Mouse (Mus musculus): ENCODE measurements around the gene Zdbf2. TPM values are rescaled to one million over a fixed set of nuclear protein-coding genes. Genes with fewer than 3 reads are reported as not detected.

The Zdbf2 gene
- polyA plus RNA-seq, 1 experiment from 2014 or later: 4.2 TPM

- ATAC-seq (ENCODE audit: low FRiP score, low TSS enrichment): no peak
- no peaks in the 10 kb centered on the region for H3K36me3 ChIP-seq (ENCODE audit: insufficient read depth, low read length)
- H3K9ac ChIP-seq (replicated peaks; ENCODE audit: low read length): no peak overlapping the region
- H3K27ac ChIP-seq (ENCODE audit: low read length): no peak overlapping the region
- H3K4me3 ChIP-seq (ENCODE audit: low read length): no peak overlapping the region
- H3K4me1 ChIP-seq (ENCODE audit: insufficient read depth, low read length): no peaks in the 10 kb centered on the region
- H3K27me3 ChIP-seq (ENCODE audit: insufficient read depth, low read length): peaks cover 88% of the 10 kb centered on the region
- 40% methylated on average over 5 of the region's 5 CpGs for WGBS
- H3K4me2 ChIP-seq (replicated peaks; ENCODE audit: low read depth, low read length): no peak overlapping the region
- no peaks in the 10 kb centered on the region for H3K9me3 ChIP-seq (ENCODE audit: low read length)
Measured at GRCm38 (mm10) chr1:63260742-63261033, 12.4 kb upstream of the Zdbf2 start.

DNA sequence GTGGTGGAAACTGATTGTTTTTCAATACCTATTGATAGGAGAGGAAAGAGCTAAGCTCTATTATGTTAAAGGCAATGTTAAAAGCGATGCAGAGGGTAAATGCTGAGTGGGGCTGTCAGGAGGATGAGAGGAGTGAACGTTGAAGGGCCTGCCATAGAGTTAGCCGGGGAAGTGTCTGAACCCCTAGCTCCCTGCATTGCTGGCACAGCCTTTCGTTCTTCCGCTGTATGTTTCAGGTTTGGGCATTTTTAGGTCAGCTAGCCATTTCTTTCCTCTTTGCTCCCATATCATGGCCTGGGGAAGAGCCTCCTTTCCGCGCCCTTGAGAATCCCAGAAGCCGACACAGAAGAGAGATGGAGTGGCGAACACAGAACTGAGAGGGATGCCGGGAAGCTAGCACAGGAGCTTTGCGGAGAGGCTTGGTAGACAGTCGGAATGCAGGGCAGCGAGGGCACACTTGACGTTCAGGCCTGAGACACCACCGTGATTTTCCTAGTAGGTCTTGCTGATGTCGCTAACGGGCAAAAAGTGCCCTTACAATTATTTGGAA is 11.9 kb upstream of the Zdbf2 start:
- H3K36me3 ChIP-seq (ENCODE audit: insufficient read depth, low read length): no peaks in the 10 kb centered on the region
- peaks cover 88% of the 10 kb centered on the region for H3K27me3 ChIP-seq (ENCODE audit: insufficient read depth, low read length)
- H3K4me1 ChIP-seq (ENCODE audit: insufficient read depth, low read length): no peaks in the 10 kb centered on the region
- WGBS: 48% methylated on average over 17 of the region's 17 CpGs
- no peak overlapping the region for H3K27ac ChIP-seq (ENCODE audit: low read length)
- H3K4me3 ChIP-seq (ENCODE audit: low read length): no peak overlapping the region
- H3K9me3 ChIP-seq (ENCODE audit: low read length): no peaks in the 10 kb centered on the region
- no peak overlapping the region for H3K4me2 ChIP-seq (replicated peaks; ENCODE audit: low read depth, low read length)
- ATAC-seq (ENCODE audit: low FRiP score, low TSS enrichment): no peak
- no peak overlapping the region for H3K9ac ChIP-seq (replicated peaks; ENCODE audit: low read length)

DNA sequence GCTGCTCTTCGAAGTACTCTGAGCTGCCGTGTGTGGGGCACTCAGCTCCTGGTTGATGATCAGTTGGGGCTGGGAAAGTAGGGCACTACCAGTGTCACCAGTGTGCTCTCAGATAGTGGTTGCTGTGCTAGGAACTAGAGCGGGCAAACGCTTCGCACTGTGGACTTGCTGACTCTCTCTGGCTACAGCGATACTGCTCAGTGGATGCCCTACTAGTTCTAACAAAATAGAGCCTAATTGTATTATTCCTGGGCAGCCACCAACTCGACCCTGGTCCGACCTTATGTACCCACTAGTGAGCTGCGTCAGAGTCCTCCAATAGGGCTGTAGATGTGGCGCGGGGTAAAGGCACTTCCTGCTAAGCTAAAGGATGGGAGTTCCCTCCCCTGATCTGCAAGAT is 9.4 kb upstream of the Zdbf2 start:
- ATAC-seq (ENCODE audit: low FRiP score, low TSS enrichment): no peak
- WGBS: 41% methylated on average over 11 of the region's 11 CpGs

DNA sequence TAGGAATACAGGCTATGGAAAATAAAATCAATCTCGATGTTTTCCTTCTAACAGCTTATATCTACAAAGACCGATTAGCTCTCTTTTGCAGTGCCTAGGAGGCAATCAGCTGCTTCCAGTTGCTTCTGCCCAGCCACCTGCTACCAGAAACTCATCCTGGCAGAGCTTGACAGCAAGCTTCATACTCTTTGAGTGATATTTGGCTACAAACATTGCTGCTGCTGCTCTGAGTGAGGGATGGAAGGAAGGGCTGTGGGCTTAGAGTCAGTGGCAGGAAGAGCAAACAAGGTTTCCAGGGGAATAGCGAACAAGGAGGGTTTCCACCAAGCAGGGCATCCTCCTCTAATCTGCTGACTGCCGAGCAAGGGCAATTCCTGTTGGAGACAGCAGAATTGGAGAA is 7.6 kb upstream of the Zdbf2 start:
- H3K4me2 ChIP-seq (replicated peaks; ENCODE audit: low read depth, low read length): no peak overlapping the region
- H3K36me3 ChIP-seq (ENCODE audit: insufficient read depth, low read length): no peaks in the 10 kb centered on the region
- 42% methylated on average over 4 of the region's 4 CpGs for WGBS
- H3K9ac ChIP-seq (replicated peaks; ENCODE audit: low read length): no peak overlapping the region
- no peak overlapping the region for H3K27ac ChIP-seq (ENCODE audit: low read length)
- H3K4me1 ChIP-seq (ENCODE audit: insufficient read depth, low read length): no peaks in the 10 kb centered on the region
- H3K9me3 ChIP-seq (ENCODE audit: low read length): no peaks in the 10 kb centered on the region
- no peak overlapping the region for H3K4me3 ChIP-seq (ENCODE audit: low read length)
- ATAC-seq (ENCODE audit: low FRiP score, low TSS enrichment): no peak
- peaks cover 84% of the 10 kb centered on the region for H3K27me3 ChIP-seq (ENCODE audit: insufficient read depth, low read length)

More for the DNA sequence above, 9.4 kb upstream of the Zdbf2 start:
- Histone ChIP-seq H3K4me2 (replicated peaks; ENCODE audit: low read depth, low read length) (no peak overlapping the region), H3K27me3 (ENCODE audit: insufficient read depth, low read length) (peaks cover 81% of the 10 kb centered on the region), H3K27ac (ENCODE audit: low read length) (no peak overlapping the region), H3K36me3 (ENCODE audit: insufficient read depth, low read length) (no peaks in the 10 kb centered on the region), H3K9me3 (ENCODE audit: low read length) (no peaks in the 10 kb centered on the region), H3K4me1 (ENCODE audit: insufficient read depth, low read length) (no peaks in the 10 kb centered on the region), H3K4me3 (ENCODE audit: low read length) (no peak overlapping the region), H3K9ac (replicated peaks; ENCODE audit: low read length) (no peak overlapping the region)

DNA sequence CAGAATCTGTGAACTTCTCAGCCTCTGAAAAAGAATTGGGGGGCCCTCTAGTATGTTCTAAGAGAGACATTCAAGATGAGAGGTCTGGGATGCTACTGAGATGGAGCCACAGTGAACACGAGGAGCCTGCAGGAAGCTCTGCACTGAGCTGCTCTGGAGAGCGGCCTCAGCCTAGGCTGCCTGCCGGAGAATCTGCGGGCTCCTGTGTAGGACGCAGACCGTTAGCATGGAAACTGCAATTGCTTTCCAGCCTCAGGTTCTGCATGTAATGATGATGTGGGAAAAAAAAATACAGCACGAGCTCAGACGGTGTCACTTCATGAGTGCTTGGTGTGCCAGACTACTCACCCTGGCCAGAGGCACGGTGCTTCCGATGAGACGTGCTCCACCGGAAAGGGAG is 6.9 kb upstream of the Zdbf2 start:
- H3K4me1 ChIP-seq (ENCODE audit: insufficient read depth, low read length): no peaks in the 10 kb centered on the region
- no peak overlapping the region for H3K4me3 ChIP-seq (ENCODE audit: low read length)
- no peaks in the 10 kb centered on the region for H3K36me3 ChIP-seq (ENCODE audit: insufficient read depth, low read length)
- H3K27me3 ChIP-seq (ENCODE audit: insufficient read depth, low read length): peaks cover 84% of the 10 kb centered on the region
- H3K4me2 ChIP-seq (replicated peaks; ENCODE audit: low read depth, low read length): no peak overlapping the region
- no peak overlapping the region for H3K27ac ChIP-seq (ENCODE audit: low read length)
- no peak for ATAC-seq (ENCODE audit: low FRiP score, low TSS enrichment)
- no peaks in the 10 kb centered on the region for H3K9me3 ChIP-seq (ENCODE audit: low read length)
- WGBS: 56% methylated on average over 12 of the region's 12 CpGs
- no peak overlapping the region for H3K9ac ChIP-seq (replicated peaks; ENCODE audit: low read length)

- Histone ChIP-seq H3K36me3 (ENCODE audit: insufficient read depth, low read length) (no peaks in the 10 kb centered on the region), H3K4me3 (ENCODE audit: low read length) (no peak overlapping the region), H3K4me1 (ENCODE audit: insufficient read depth, low read length) (no peaks in the 10 kb centered on the region), H3K9ac (replicated peaks; ENCODE audit: low read length) (no peak overlapping the region), H3K27ac (ENCODE audit: low read length) (no peak overlapping the region), H3K4me2 (replicated peaks; ENCODE audit: low read depth, low read length) (no peak overlapping the region), H3K9me3 (ENCODE audit: low read length) (no peaks in the 10 kb centered on the region), H3K27me3 (ENCODE audit: insufficient read depth, low read length) (peaks cover 86% of the 10 kb centered on the region)
- ATAC-seq (ENCODE audit: low FRiP score, low TSS enrichment): no peak
- 41% methylated on average over 15 of the region's 15 CpGs for WGBS
Measured at GRCm38 (mm10) chr1:63266716-63267115, 6.3 kb upstream of the Zdbf2 start.

- no peak overlapping the region for H3K9ac ChIP-seq (replicated peaks; ENCODE audit: low read length)
- ATAC-seq (ENCODE audit: low FRiP score, low TSS enrichment): no peak
- peaks cover 73% of the 10 kb centered on the region for H3K27me3 ChIP-seq (ENCODE audit: insufficient read depth, low read length)
- no peak overlapping the region for H3K27ac ChIP-seq (ENCODE audit: low read length)
- WGBS: 27% methylated on average over 8 of the region's 8 CpGs
- no peaks in the 10 kb centered on the region for H3K36me3 ChIP-seq (ENCODE audit: insufficient read depth, low read length)
- H3K4me3 ChIP-seq (ENCODE audit: low read length): no peak overlapping the region
- no peaks in the 10 kb centered on the region for H3K9me3 ChIP-seq (ENCODE audit: low read length)
- H3K4me2 ChIP-seq (replicated peaks; ENCODE audit: low read depth, low read length): no peak overlapping the region
- peaks cover 7% of the 10 kb centered on the region; the same call in 1 of the 2 replicates for H3K4me1 ChIP-seq (ENCODE audit: insufficient read depth, low read length)
Measured at GRCm38 (mm10) chr1:63272125-63272675, 865 bp upstream of the Zdbf2 start.

- H3K9me3 ChIP-seq (ENCODE audit: low read length): no peaks in the 10 kb centered on the region
- H3K27me3 ChIP-seq (ENCODE audit: insufficient read depth, low read length): peaks cover 70% of the 10 kb centered on the region
- ATAC-seq (ENCODE audit: low FRiP score, low TSS enrichment): peak; percentile 62; the same call in 1 of the 2 replicates
- WGBS: 0% methylated on average over 50 of the region's 89 CpGs
- peaks cover 7% of the 10 kb centered on the region; the same call in 1 of the 2 replicates for H3K4me1 ChIP-seq (ENCODE audit: insufficient read depth, low read length)
- no peaks in the 10 kb centered on the region for H3K36me3 ChIP-seq (ENCODE audit: insufficient read depth, low read length)
- 0 out of 2 replicates have a peak overlapping the region, but pooled peaks have one; percentile 18 for H3K27ac ChIP-seq (ENCODE audit: low read length)
- H3K9ac ChIP-seq (replicated peaks; ENCODE audit: low read length): peak overlapping the region; percentile 67
- peak overlapping the region; percentile 62 for H3K4me3 ChIP-seq (ENCODE audit: low read length)
- H3K4me2 ChIP-seq (replicated peaks; ENCODE audit: low read depth, low read length): peak overlapping the region; percentile 73
Measured at GRCm38 (mm10) chr1:63273339-63273951, 380 bp downstream of the Zdbf2 start.

GRCm38 (mm10) chr1:63274046-63274730 is 1.1 kb downstream of the Zdbf2 start:
- 15% methylated on average over 19 of the region's 19 CpGs for WGBS
- no peak for ATAC-seq (ENCODE audit: low FRiP score, low TSS enrichment)
- no peaks in the 10 kb centered on the region for H3K9me3 ChIP-seq (ENCODE audit: low read length)
- no peak overlapping the region for H3K9ac ChIP-seq (replicated peaks; ENCODE audit: low read length)
- peaks cover 65% of the 10 kb centered on the region for H3K27me3 ChIP-seq (ENCODE audit: insufficient read depth, low read length)
- peak overlapping the region; percentile 62 for H3K4me3 ChIP-seq (ENCODE audit: low read length)
- no peak overlapping the region for H3K27ac ChIP-seq (ENCODE audit: low read length)
- peak overlapping the region; percentile 73 for H3K4me2 ChIP-seq (replicated peaks; ENCODE audit: low read depth, low read length)
- peaks cover 7% of the 10 kb centered on the region; the same call in 1 of the 2 replicates for H3K4me1 ChIP-seq (ENCODE audit: insufficient read depth, low read length)
- H3K36me3 ChIP-seq (ENCODE audit: insufficient read depth, low read length): no peaks in the 10 kb centered on the region

DNA sequence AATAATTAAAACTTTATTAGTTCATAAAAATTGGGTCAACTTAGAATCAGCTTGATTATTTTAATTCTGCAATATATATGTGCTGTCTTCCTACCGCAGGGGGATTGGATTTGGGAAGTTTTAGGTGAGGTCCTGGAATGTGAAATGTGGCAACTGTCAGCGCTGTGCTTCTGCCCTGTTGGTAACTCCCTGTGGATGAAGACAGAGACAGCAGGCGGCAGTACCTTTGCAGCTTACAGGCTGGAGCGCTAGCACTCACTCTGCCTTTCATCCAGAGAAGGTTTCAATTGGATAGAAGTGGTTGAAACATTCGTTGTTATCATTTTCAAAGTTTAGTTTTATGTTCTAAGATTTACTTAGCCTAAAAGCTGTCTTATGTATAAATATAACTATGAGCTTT is 5.0 kb downstream of the Zdbf2 start:
- no peak overlapping the region for H3K4me2 ChIP-seq (replicated peaks; ENCODE audit: low read depth, low read length)
- 38% methylated on average over 5 of the region's 5 CpGs for WGBS
- peaks cover 7% of the 10 kb centered on the region; the same call in 1 of the 2 replicates for H3K4me1 ChIP-seq (ENCODE audit: insufficient read depth, low read length)
- no peak overlapping the region for H3K27ac ChIP-seq (ENCODE audit: low read length)
- no peak overlapping the region for H3K4me3 ChIP-seq (ENCODE audit: low read length)
- no peaks in the 10 kb centered on the region for H3K9me3 ChIP-seq (ENCODE audit: low read length)
- no peaks in the 10 kb centered on the region for H3K36me3 ChIP-seq (ENCODE audit: insufficient read depth, low read length)
- H3K27me3 ChIP-seq (ENCODE audit: insufficient read depth, low read length): peaks cover 35% of the 10 kb centered on the region
- no peak overlapping the region for H3K9ac ChIP-seq (replicated peaks; ENCODE audit: low read length)
- no peak for ATAC-seq (ENCODE audit: low FRiP score, low TSS enrichment)
